Mouse (Mus musculus): Measurements from ENCODE around the gene Bcdin3d. TPM values are rescaled to one million over a fixed set of nuclear protein-coding genes. Genes with fewer than 3 reads are reported as not detected.

The Bcdin3d gene
- total and polyA plus RNA-seq, 3 experiments: 7.8 to 31.3 (median 13.7) TPM

GRCm38 (mm10) chr15:99497527-99498242 lies 23.2 kb upstream of the Bcdin3d start (continued):
- TF ChIP-seq BHLHE40 (IDR thresholded peaks at IDR 0.05; ENCODE audit: borderline replicate concordance, low read depth, low read length) (no peak), MEF2A (IDR thresholded peaks at IDR 0.05; ENCODE audit: extremely low read depth, insufficient replicate concordance, low read depth, low read length, poor library complexity, severe bottlenecking) (no peak), ZKSCAN1 (IDR thresholded peaks at IDR 0.05; ENCODE audit: low read depth, low read length) (no peak), CHD2 (IDR thresholded peaks at IDR 0.05; ENCODE audit: low read length) (peak; percentile 81)

GRCm38 (mm10) chr15:99497061-99497460 lies 22.5 kb upstream of the Bcdin3d start:
- Histone ChIP-seq H3K9me3 (replicated peaks; ENCODE audit: insufficient read depth, low read length) (no peaks in the 10 kb centered on the region), H3K4me3 (ENCODE audit: control insufficient read depth in 1 of 2, insufficient read depth in 1 of 2, low read depth in 2 of 2, low read length in 2 of 2) (peak overlapping the region; percentile 21 to 42), H3K27ac (ENCODE audit: control insufficient read depth, low read depth, low read length) (peak overlapping the region; percentile 37), H3K4me1 (ENCODE audit: control insufficient read depth in 1 of 2, insufficient read depth in 2 of 2, low read length in 2 of 2) (peaks cover 2 to 25% of the 10 kb centered on the region in 2 experiments; a peak in 3 of 4 replicates), H3K36me3 (ENCODE audit: control insufficient read depth in 1 of 2, insufficient read depth in 2 of 2, low read length in 2 of 2) (peaks cover 0 to 4% of the 10 kb centered on the region in 2 experiments; a peak in 2 of 4 replicates), H3K27me3 (ENCODE audit: control insufficient read depth in 1 of 2, insufficient read depth in 2 of 2, low read length in 2 of 2) (peaks cover 12 to 13% of the 10 kb centered on the region in 2 experiments), H3K79me2 (ENCODE audit: control insufficient read depth, insufficient read depth, low read length, poor library complexity) (no peaks in the 10 kb centered on the region), H3K9ac (ENCODE audit: control insufficient read depth, low read depth, low read length, poor library complexity, severe bottlenecking) (peak overlapping the region; percentile 46)
- DNase-seq (ENCODE audit: low read depth, low spot score): peak; percentile 89
- no peak for TF ChIP-seq ZKSCAN1 (IDR thresholded peaks at IDR 0.05; ENCODE audit: low read depth, low read length)
- peak; percentile 76 for TF ChIP-seq SMC3 (IDR thresholded peaks at IDR 0.05; ENCODE audit: low read depth, low read length)
- TF ChIP-seq MXI1 (IDR thresholded peaks at IDR 0.05; ENCODE audit: low read depth, low read length): peak; percentile 54; the same call in 1 of the 2 replicates
- TF ChIP-seq MYB (IDR thresholded peaks at IDR 0.05; ENCODE audit: low read depth, low read length): no peak
- no peak for TF ChIP-seq ETS1 (IDR thresholded peaks at IDR 0.05; ENCODE audit: low read depth, low read length)
- no peak for TF ChIP-seq MAX (IDR thresholded peaks at IDR 0.05; ENCODE audit: low read length)
- TF ChIP-seq RAD21 (IDR thresholded peaks at IDR 0.05; ENCODE audit: low read depth, low read length): peak; percentile 90
- no peak for TF ChIP-seq TAL1 (IDR thresholded peaks at IDR 0.05; ENCODE audit: low read length)
- no peak for TF ChIP-seq E2F4 (IDR thresholded peaks at IDR 0.05; ENCODE audit: borderline replicate concordance, low read depth, low read length)
- TF ChIP-seq CHD2 (IDR thresholded peaks at IDR 0.05; ENCODE audit: low read length): no peak
- TF ChIP-seq MAZ (IDR thresholded peaks at IDR 0.05; ENCODE audit: low read depth, low read length): peak; percentile 81; the same call in 1 of the 2 replicates
- TF ChIP-seq USF1 (IDR thresholded peaks at IDR 0.05; ENCODE audit: low read depth, low read length): no peak
- TF ChIP-seq CTCF (IDR thresholded peaks at IDR 0.05 in 2 of 3, conservative IDR thresholded peaks at IDR 0.05 in 1 of 3; ENCODE audit: control insufficient read depth in 1 of 3, insufficient read depth in 1 of 3, low read depth in 2 of 3, low read length in 3 of 3, poor library complexity in 1 of 3, severe bottlenecking in 1 of 3): peak; percentile 83 to 96 (median 92)
- no peak for TF ChIP-seq NRF1 (IDR thresholded peaks at IDR 0.05; ENCODE audit: insufficient read depth, low read depth, low read length, poor library complexity, severe bottlenecking)
- TF ChIP-seq HCFC1 (IDR thresholded peaks at IDR 0.05; ENCODE audit: low read depth, low read length): peak; percentile 53; the same call in 1 of the 2 replicates
- no peak for TF ChIP-seq UBTF (IDR thresholded peaks at IDR 0.05; ENCODE audit: borderline replicate concordance, insufficient read depth, low read depth, low read length)
- TF ChIP-seq NELFE (IDR thresholded peaks at IDR 0.05; ENCODE audit: low read depth, low read length): no peak
- TF ChIP-seq BHLHE40 (IDR thresholded peaks at IDR 0.05; ENCODE audit: borderline replicate concordance, low read depth, low read length): peak; percentile 52; the same call in 1 of the 2 replicates
- TF ChIP-seq JUND (IDR thresholded peaks at IDR 0.05; ENCODE audit: low read depth, low read length): no peak
- no peak for TF ChIP-seq MAFK (IDR thresholded peaks at IDR 0.05; ENCODE audit: borderline replicate concordance, low read depth, low read length)
- TF ChIP-seq MEF2A (IDR thresholded peaks at IDR 0.05; ENCODE audit: extremely low read depth, insufficient replicate concordance, low read depth, low read length, poor library complexity, severe bottlenecking): no peak
- TF ChIP-seq MYC (IDR thresholded peaks at IDR 0.05; ENCODE audit: low read depth, low read length): 0 out of 2 replicates have a peak, but pooled peaks have one; percentile 17
- no peak for TF ChIP-seq CHD1 (IDR thresholded peaks at IDR 0.05; ENCODE audit: low read depth, low read length)
- TF ChIP-seq ZNF384 (IDR thresholded peaks at IDR 0.05; ENCODE audit: low read depth, low read length): no peak
- TF ChIP-seq ELF1 (IDR thresholded peaks at IDR 0.05; ENCODE audit: low read depth, low read length): 0 out of 2 replicates have a peak, but pooled peaks have one; percentile 29
- TF ChIP-seq ZC3H11A (IDR thresholded peaks at IDR 0.05; ENCODE audit: low read depth, low read length): peak; percentile 74
- TF ChIP-seq ZMIZ1 (IDR thresholded peaks at IDR 0.05; ENCODE audit: low read depth, low read length): no peak
- TF ChIP-seq POLR2AphosphoS2 (IDR thresholded peaks at IDR 0.05; ENCODE audit: low read length): no peak
- no peak for TF ChIP-seq USF2 (IDR thresholded peaks at IDR 0.05; ENCODE audit: borderline replicate concordance in 1 of 2, insufficient read depth in 1 of 2, low read depth in 1 of 2, low read length in 2 of 2)
- TF ChIP-seq POLR2AphosphoS5 (IDR thresholded peaks at IDR 0.05; ENCODE audit: borderline replicate concordance, low read depth, low read length): no peak
- no peak for TF ChIP-seq GABPA (IDR thresholded peaks at IDR 0.05; ENCODE audit: low read depth, low read length)
- TF ChIP-seq TBP (IDR thresholded peaks at IDR 0.05; ENCODE audit: low read depth, low read length): no peak
